Mouse (Mus musculus): ENCODE data around the gene Ehmt1.

Gene Ehmt1

GRCm38 (mm10) chr2:24805621-24806020, 113.8 kb downstream of the Ehmt1 start:
- no peak for DNase-seq (ENCODE audit: low spot score in 2 of 2)

DNA sequence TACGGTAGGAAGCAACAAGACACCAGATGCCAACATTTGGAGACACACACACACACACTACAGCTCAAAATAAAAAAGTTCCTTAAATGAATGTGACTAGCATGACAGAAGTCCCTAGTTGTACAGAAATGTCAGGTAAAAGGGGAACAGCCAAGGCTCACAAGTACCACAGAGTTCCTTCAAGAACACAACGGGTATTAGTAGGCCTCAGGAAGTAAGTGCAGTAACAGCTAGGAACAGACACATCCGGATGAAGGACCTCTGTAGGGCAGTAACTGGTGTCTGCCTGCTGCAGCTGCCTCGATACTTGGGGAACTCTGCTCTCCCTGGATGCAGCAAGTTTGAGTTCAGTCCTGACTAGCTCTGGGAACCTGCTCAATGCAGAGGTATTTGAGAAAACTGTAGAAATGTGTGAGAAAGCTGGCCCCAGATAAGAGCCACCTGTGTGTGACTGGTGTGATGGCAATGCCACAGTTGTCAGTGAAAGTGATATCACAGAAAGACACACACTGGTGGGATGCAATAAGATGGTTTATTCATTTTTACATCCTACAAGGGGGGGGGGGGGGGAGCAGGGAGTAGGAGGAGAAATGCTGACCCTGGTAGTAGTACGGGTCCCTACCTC, 122.5 kb downstream of the Ehmt1 start:
- no peak for DNase-seq (ENCODE audit: low spot score in 2 of 2)

GRCm38 (mm10) chr2:24787250-24787649, 132.2 kb downstream of the Ehmt1 start:
- DNase-seq (ENCODE audit: low spot score in 2 of 2), result no peak

DNA sequence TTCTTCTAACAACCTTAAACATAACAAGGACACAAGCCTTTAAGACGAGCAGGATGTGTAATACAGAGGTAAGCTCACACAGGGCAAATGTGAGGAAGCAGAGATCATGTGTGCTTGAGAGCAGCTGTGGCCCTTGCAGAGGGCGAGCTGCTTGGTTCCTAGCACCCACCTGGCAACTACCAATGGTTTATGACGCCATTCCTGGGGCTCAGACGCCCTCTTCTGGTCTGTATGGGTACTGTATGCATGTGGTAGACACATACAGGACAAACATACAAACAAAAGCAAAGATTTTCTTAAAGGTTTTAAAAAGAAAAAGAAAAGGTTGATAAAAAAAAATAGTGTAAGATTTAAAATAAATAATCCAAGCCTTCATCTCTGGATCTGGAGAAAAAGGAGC, 138.2 kb downstream of the Ehmt1 start:
- no peak for DNase-seq (ENCODE audit: low spot score in 2 of 2)

- no peak for DNase-seq (ENCODE audit: low spot score in 2 of 2)
These were observed 142.6 kb downstream of the Ehmt1 start for GRCm38 (mm10) chr2:24776831-24777230.

- DNase-seq (ENCODE audit: low spot score in 2 of 2), result no peak
These were observed 143.3 kb downstream of the Ehmt1 start for GRCm38 (mm10) chr2:24775951-24776587.

- DNase-seq (ENCODE audit: low spot score in 2 of 2), result no peak
These were observed 144.6 kb downstream of the Ehmt1 start for GRCm38 (mm10) chr2:24774832-24775231.

GRCm38 (mm10) chr2:24770861-24771260, 148.6 kb downstream of the Ehmt1 start:
- no peak for DNase-seq (ENCODE audit: low spot score in 2 of 2)

GRCm38 (mm10) chr2:24763115-24763557, 156.3 kb downstream of the Ehmt1 start, which contains the start of gene Cacna1b:
Gene Cacna1b (minus strand): TSS chr2:24763152.
- DNase-seq (ENCODE audit: low spot score in 2 of 2), result peak; percentile 24 to 45

GRCm38 (mm10) chr2:24762446-24762960, 156.9 kb downstream of the Ehmt1 start:
- no peak for DNase-seq (ENCODE audit: low spot score in 2 of 2)

- peak; percentile 17 to 43 for DNase-seq (ENCODE audit: low spot score in 2 of 2)
These were observed 157.4 kb downstream of the Ehmt1 start for GRCm38 (mm10) chr2:24761923-24762445.

DNA sequence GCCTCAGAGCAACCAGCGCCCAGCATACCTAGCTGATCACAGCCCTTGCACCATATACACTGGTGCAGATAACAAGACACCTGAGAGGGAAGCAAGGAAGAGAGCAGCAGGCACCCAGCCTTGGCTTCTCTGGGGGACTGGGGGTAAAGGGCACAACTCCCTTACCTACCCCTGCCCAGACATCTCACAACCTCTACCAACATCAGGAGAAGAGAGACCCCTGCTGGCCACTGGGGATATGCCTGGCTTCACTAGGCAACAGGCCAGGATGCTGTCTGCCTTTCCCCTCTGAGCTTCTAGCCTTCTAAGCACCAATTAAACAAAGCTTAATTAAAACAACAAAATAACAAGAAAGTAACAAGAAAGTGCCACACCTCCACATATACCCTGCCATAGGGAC, 164.1 kb downstream of the Ehmt1 start:
- peak; percentile 30 to 55 for DNase-seq (ENCODE audit: low spot score in 2 of 2)

DNA sequence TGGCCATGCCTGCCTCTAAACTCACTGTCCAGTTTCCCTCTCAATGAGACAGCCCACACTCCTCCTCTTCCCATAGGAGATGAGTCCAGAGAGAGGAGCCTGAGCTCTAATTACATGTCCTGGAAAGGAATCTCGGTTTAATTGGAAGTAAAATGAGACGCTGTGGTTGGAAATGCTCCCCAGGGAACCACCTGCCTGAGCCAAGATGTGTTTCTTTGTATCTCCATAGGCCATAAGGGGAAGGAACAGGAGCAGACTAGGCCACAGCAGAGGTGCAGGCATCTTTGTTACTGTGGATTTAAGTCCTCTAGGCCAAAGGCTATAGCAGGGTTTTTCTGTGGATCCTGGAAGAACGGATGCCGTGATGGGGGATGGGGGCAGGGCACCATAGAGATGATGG, 166.8 kb downstream of the Ehmt1 start:
- no peak for DNase-seq (ENCODE audit: low spot score in 2 of 2)

- no peak for DNase-seq (ENCODE audit: low spot score in 2 of 2)
These were observed 169.4 kb downstream of the Ehmt1 start for GRCm38 (mm10) chr2:24750051-24750450.

GRCm38 (mm10) chr2:24747878-24748277, 171.5 kb downstream of the Ehmt1 start:
- no peak for DNase-seq (ENCODE audit: low spot score in 2 of 2)
